Mouse (Mus musculus): ENCODE measurements around the gene Gapdh. TPM values are rescaled to one million over a fixed set of nuclear protein-coding genes. Genes with fewer than 3 reads are reported as not detected.

Gene Gapdh
- polyA plus RNA-seq, 1 experiment from 2014 or later, result 1,428 TPM

- Histone ChIP-seq H3K36me3 (replicated peaks; ENCODE audit: control insufficient read depth, insufficient read depth) (peaks cover 28% of the 10 kb centered on the region), H3K4me3 (replicated peaks; ENCODE audit: low read length) (peak overlapping the region; percentile 77; the same call in 1 of the 2 replicates), H3K4me2 (replicated peaks) (peak overlapping the region; percentile 98), H3K4me1 (replicated peaks; ENCODE audit: control insufficient read depth, insufficient read depth, low read length) (peaks cover 41% of the 10 kb centered on the region), H3K9me3 (ENCODE audit: control insufficient read depth, low read length) (no peaks in the 10 kb centered on the region), H3K27me3 (ENCODE audit: control insufficient read depth, insufficient read depth, low read length) (no peaks in the 10 kb centered on the region), H3K27ac (0 out of 2 replicates have a peak overlapping the region, but pooled peaks have one; percentile 7), H3K9ac (peak overlapping the region; percentile 92)
- DNase-seq (ENCODE audit: low spot score) (no peak), ATAC-seq (ENCODE audit: low FRiP score) (no peak)
- 86% methylated on average over 4 of the region's 4 CpGs for whole genome bisulfite sequencing
Measured at GRCm38 (mm10) chr6:125146797-125147196, 19.5 kb downstream of the Gapdh start.

DNA sequence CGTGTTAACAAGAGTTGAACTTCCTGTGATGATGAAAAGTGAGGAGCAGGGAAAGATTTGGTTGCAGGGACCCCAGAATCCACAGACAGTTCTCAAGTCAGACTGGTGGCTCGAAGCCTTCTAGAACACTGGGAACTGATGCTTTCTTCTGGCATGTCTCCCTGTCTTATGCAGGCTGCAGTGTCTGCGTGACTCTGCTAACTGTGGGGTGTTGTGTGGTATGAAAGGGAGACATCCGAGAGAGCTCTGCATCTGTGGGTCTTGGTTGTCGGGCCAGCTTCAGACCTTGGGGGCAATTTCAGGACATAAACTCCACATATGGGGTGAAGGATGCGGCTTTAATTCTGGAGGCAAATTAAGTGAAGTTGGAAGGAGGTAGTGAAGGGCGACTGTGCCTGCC, 20.1 kb downstream of the Gapdh start:
- WGBS, result 52% methylated on average over 7 of the region's 7 CpGs
- Histone ChIP-seq H3K9ac (peak overlapping the region; percentile 92), H3K36me3 (replicated peaks; ENCODE audit: control insufficient read depth, insufficient read depth) (peaks cover 29% of the 10 kb centered on the region), H3K4me2 (replicated peaks) (peak overlapping the region; percentile 98), H3K9me3 (ENCODE audit: control insufficient read depth, low read length) (no peaks in the 10 kb centered on the region), H3K27me3 (ENCODE audit: control insufficient read depth, insufficient read depth, low read length) (no peaks in the 10 kb centered on the region), H3K27ac (peak overlapping the region; percentile 87; the same call in 1 of the 2 replicates), H3K4me1 (replicated peaks; ENCODE audit: control insufficient read depth, insufficient read depth, low read length) (peaks cover 41% of the 10 kb centered on the region), H3K4me3 (replicated peaks; ENCODE audit: low read length) (peak overlapping the region; percentile 77)
- DNase-seq (ENCODE audit: low spot score) (no peak), ATAC-seq (ENCODE audit: low FRiP score) (no peak)

DNA sequence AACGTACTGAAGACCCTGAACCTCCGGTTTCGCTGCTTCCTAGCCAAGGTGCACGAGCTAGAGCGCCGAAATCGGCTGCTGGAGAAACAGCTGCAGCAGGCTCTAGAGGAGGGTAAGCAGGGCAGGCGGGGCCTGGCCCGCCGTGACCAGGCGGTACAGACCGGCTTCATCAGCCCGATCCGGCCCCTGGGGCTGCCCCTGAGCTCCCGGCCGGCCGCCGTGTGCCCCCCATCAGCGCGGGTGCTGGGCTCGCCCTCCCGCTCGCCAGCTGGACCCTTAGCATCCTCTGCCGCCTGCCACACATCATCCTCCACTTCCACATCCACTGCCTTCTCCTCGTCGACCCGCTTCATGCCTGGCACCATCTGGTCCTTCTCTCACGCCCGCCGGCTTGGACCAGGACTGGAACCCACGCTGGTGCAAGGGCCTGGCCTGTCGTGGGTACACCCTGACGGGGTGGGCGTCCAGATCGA, 20.8 kb downstream of the Gapdh start:
- 1% methylated on average over 33 of the region's 35 CpGs for WGBS
- Histone ChIP-seq H3K4me2 (replicated peaks) (peak overlapping the region; percentile 98), H3K9me3 (ENCODE audit: control insufficient read depth, low read length) (no peaks in the 10 kb centered on the region), H3K36me3 (replicated peaks; ENCODE audit: control insufficient read depth, insufficient read depth) (peaks cover 35% of the 10 kb centered on the region), H3K27me3 (ENCODE audit: control insufficient read depth, insufficient read depth, low read length) (no peaks in the 10 kb centered on the region), H3K4me1 (replicated peaks; ENCODE audit: control insufficient read depth, insufficient read depth, low read length) (peaks cover 41% of the 10 kb centered on the region), H3K9ac (peak overlapping the region; percentile 92), H3K4me3 (replicated peaks; ENCODE audit: low read length) (peak overlapping the region; percentile 77), H3K27ac (peak overlapping the region; percentile 87)
- no peak for DNase-seq (ENCODE audit: low spot score)
- peak; percentile 67 for ATAC-seq (ENCODE audit: low FRiP score)

DNA sequence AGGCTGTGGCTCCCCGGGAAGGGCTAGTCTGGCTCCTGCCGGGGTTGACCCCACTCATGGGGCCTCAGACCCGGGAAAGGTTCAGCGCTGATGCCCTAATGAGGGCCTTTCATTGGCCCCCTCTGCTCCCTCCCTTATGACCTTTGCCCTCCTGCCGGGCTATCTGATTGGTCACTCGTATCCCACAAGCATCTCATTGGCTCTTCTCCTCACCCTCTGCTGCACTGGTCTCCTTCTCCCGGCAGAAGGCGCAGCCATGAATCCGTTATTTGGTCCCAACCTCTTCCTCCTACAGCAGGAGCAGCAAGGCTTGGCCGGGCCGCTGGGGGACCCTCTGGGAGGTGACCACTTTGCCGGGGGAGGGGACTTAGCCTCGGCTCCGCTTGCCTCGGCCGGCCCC, 21.3 kb downstream of the Gapdh start, which contains the start of gene Iffo1:
Iffo1 (plus strand) TSS at position 241 of the 400 bp plus-strand sequence.
- Histone ChIP-seq H3K4me3 (replicated peaks; ENCODE audit: low read length) (peak within 1 kb of the TSS; percentile 77), H3K9ac (peak within 1 kb of the TSS; percentile 92), H3K36me3 (replicated peaks; ENCODE audit: control insufficient read depth, insufficient read depth) (peaks cover 40% of the 10 kb centered on the region), H3K4me1 (replicated peaks; ENCODE audit: control insufficient read depth, insufficient read depth, low read length) (peaks cover 41% of the 10 kb centered on the region), H3K27me3 (ENCODE audit: control insufficient read depth, insufficient read depth, low read length) (no peaks in the 10 kb centered on the region), H3K4me2 (replicated peaks) (peak within 1 kb of the TSS; percentile 98), H3K27ac (peak within 1 kb of the TSS; percentile 87), H3K9me3 (ENCODE audit: control insufficient read depth, low read length) (no peaks in the 10 kb centered on the region)
- DNase-seq (ENCODE audit: low spot score) (peak; percentile 88), ATAC-seq (ENCODE audit: low FRiP score) (peak; percentile 95)
- WGBS, result 0% methylated on average over 16 of the region's 16 CpGs

DNA sequence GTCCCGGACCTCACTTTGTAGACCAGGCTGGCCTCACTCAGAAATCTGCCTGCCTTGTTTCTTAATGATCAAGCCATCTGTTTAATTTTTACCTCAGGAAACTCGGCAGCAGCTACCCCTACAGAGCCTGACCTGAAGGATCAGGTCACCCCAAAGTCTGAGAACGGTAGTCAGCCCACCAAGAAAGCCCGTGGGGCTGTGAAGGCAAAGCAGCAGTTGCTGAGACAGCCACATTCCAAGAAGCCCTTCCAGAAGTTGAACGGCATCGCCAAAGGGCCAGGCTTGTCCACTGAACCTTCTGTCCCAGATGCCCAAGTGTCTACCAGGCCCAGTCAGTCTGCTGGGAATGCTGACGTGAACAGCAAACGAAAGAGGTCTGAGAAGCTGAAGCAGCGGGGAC, 22.4 kb downstream of the Gapdh start:
- Histone ChIP-seq H3K4me1 (replicated peaks; ENCODE audit: control insufficient read depth, insufficient read depth, low read length) (peaks cover 33% of the 10 kb centered on the region), H3K9ac (no peak overlapping the region), H3K36me3 (replicated peaks; ENCODE audit: control insufficient read depth, insufficient read depth) (peaks cover 51% of the 10 kb centered on the region), H3K4me3 (replicated peaks; ENCODE audit: low read length) (no peak overlapping the region), H3K4me2 (replicated peaks) (no peak overlapping the region), H3K27ac (no peak overlapping the region), H3K27me3 (ENCODE audit: control insufficient read depth, insufficient read depth, low read length) (no peaks in the 10 kb centered on the region), H3K9me3 (ENCODE audit: control insufficient read depth, low read length) (no peaks in the 10 kb centered on the region)
- ATAC-seq (ENCODE audit: low FRiP score) (no peak), DNase-seq (ENCODE audit: low spot score) (no peak)
- 85% methylated on average over 9 of the region's 9 CpGs for WGBS

DNA sequence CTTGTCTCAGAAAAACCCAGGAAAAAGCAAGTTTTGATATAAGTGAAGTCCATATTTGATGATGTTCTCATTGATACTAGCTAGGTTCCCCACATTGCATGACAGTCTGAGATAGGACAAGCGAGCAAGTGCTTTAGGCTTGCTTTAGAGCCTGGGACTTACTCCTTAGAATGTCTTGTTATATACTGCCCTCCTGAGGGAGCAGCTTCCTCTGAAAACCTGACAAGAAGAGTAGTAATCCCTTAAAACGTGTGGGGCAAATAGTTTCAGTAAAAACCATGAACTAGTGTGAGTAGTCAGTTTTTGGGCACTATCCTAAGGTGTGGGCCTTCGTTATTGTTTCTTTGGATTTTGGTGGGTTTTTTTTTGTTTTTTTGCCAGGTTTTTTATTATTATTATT, 23.1 kb downstream of the Gapdh start:
- Histone ChIP-seq H3K9ac (no peak overlapping the region), H3K4me1 (replicated peaks; ENCODE audit: control insufficient read depth, insufficient read depth, low read length) (peaks cover 26% of the 10 kb centered on the region), H3K27ac (no peak overlapping the region), H3K4me2 (replicated peaks) (no peak overlapping the region), H3K36me3 (replicated peaks; ENCODE audit: control insufficient read depth, insufficient read depth) (peaks cover 59% of the 10 kb centered on the region), H3K4me3 (replicated peaks; ENCODE audit: low read length) (no peak overlapping the region), H3K27me3 (ENCODE audit: control insufficient read depth, insufficient read depth, low read length) (no peaks in the 10 kb centered on the region), H3K9me3 (ENCODE audit: control insufficient read depth, low read length) (no peaks in the 10 kb centered on the region)
- no peak for ATAC-seq (ENCODE audit: low FRiP score)
- 82% methylated on average over 3 of the region's 3 CpGs for WGBS
- no peak for DNase-seq (ENCODE audit: low spot score)

DNA sequence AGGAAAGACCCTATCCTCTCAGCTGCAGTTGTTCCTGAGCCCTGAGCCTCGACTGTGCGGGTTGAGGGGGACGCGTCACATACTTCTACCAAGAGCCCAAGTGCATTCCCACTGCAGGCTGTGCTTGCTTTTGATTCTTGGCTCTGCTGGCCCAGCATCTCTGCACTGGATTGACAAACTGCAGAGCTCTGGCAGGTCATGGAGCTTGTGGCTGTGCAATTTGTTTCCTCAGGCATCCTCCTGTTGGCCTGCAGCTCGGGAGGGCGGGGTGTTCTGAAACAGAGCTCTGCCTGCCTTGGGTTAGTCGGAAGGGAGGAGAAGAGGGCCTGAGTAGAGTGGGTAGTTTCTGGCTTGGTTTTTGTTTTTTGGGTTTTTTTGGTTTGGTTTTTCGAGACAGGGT, 23.8 kb downstream of the Gapdh start:
- H3K9me3 ChIP-seq (ENCODE audit: control insufficient read depth, low read length), result no peaks in the 10 kb centered on the region
- H3K27ac ChIP-seq, result no peak overlapping the region
- H3K36me3 ChIP-seq (replicated peaks; ENCODE audit: control insufficient read depth, insufficient read depth), result peaks cover 66% of the 10 kb centered on the region
- H3K4me2 ChIP-seq (replicated peaks), result no peak overlapping the region
- 97% methylated on average over 8 of the region's 8 CpGs for WGBS
- no peak overlapping the region for H3K4me3 ChIP-seq (replicated peaks; ENCODE audit: low read length)
- no peak overlapping the region for H3K9ac ChIP-seq
- H3K27me3 ChIP-seq (ENCODE audit: control insufficient read depth, insufficient read depth, low read length), result no peaks in the 10 kb centered on the region
- no peak for DNase-seq (ENCODE audit: low spot score)
- peaks cover 19% of the 10 kb centered on the region for H3K4me1 ChIP-seq (replicated peaks; ENCODE audit: control insufficient read depth, insufficient read depth, low read length)
- no peak for ATAC-seq (ENCODE audit: low FRiP score)

DNA sequence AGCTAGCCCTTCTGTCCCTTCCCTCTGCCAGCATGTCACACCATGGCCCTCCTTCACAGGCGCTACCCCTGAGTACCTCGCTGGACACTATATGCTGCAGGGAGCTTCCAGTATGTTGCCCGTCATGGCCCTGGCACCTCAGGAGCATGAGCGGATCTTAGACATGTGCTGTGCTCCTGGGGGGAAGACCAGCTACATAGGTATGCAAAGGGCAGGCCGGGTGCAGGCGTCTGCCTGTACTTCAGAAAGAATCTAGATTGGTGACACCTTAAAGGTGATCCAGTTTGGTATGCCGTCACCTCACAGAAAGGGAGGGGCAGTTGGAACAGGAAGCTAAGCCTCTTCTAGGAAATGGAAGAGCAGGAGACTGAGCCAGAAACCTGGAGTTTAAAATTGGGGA, 26.5 kb downstream of the Gapdh start:
- Histone ChIP-seq H3K27ac (no peak overlapping the region), H3K36me3 (replicated peaks; ENCODE audit: control insufficient read depth, insufficient read depth) (peaks cover 93% of the 10 kb centered on the region), H3K9me3 (ENCODE audit: control insufficient read depth, low read length) (no peaks in the 10 kb centered on the region), H3K27me3 (ENCODE audit: control insufficient read depth, insufficient read depth, low read length) (no peaks in the 10 kb centered on the region), H3K4me3 (replicated peaks; ENCODE audit: low read length) (no peak overlapping the region), H3K9ac (no peak overlapping the region), H3K4me1 (replicated peaks; ENCODE audit: control insufficient read depth, insufficient read depth, low read length) (no peaks in the 10 kb centered on the region), H3K4me2 (replicated peaks) (no peak overlapping the region)
- no peak for DNase-seq (ENCODE audit: low spot score)
- WGBS, result 94% methylated on average over 7 of the region's 7 CpGs
- no peak for ATAC-seq (ENCODE audit: low FRiP score)

DNA sequence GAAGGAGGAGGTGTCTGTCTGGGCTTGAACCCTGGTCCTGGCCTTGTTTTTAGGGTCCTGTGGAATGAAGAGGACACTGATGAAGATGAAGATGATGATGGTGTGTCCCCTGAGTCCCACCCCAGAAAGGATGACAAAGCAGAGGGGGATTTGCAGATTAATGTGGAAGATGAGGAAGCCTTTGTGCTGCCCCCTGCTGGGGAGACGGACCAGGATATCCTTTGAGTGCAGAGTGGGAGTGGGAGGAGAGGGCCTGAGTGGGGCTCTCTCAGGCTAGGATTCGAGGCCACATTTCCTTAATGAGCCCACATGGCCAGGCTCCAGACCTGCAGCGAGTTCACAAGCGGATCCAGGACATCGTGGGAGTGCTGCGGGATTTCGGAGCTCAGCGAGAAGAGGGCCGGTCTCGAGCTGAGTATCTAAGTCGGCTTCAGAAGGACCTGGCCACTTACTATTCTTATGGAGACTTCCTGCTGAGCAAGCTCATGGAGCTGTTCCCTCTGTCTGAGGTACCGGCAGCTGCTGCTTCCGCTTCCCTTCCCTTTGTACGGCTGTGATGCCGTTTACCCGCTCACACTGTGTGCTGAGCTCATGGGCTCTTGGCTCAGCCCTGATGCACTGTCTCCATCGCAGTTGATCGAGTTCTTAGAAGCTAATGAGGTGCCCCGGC, 29.1 kb downstream of the Gapdh start:
- no peak overlapping the region for H3K9ac ChIP-seq
- no peak overlapping the region for H3K27ac ChIP-seq
- H3K4me2 ChIP-seq (replicated peaks), result no peak overlapping the region
- no peak for ATAC-seq (ENCODE audit: low FRiP score)
- H3K27me3 ChIP-seq (ENCODE audit: control insufficient read depth, insufficient read depth, low read length), result no peaks in the 10 kb centered on the region
- WGBS, result 90% methylated on average over 19 of the region's 19 CpGs
- no peak for DNase-seq (ENCODE audit: low spot score)
- peaks cover 7% of the 10 kb centered on the region for H3K4me1 ChIP-seq (replicated peaks; ENCODE audit: control insufficient read depth, insufficient read depth, low read length)
- no peak overlapping the region for H3K4me3 ChIP-seq (replicated peaks; ENCODE audit: low read length)
- H3K36me3 ChIP-seq (replicated peaks; ENCODE audit: control insufficient read depth, insufficient read depth), result peaks cover 91% of the 10 kb centered on the region
- H3K9me3 ChIP-seq (ENCODE audit: control insufficient read depth, low read length), result no peaks in the 10 kb centered on the region
